Mouse (Mus musculus) c-Kit-positive CD71-positive TER-119-negative erythroid progenitor cells, embryonic 14.5 days (primary cell): ENCODE measurements around the gene Arhgap15.

Experiments
- DNase-seq: peaks from one replicate; pipeline ENCODE4 v3.0.0-alpha.2; 2013; ENCODE audit warnings: low read depth

The Arhgap15 gene

DNA sequence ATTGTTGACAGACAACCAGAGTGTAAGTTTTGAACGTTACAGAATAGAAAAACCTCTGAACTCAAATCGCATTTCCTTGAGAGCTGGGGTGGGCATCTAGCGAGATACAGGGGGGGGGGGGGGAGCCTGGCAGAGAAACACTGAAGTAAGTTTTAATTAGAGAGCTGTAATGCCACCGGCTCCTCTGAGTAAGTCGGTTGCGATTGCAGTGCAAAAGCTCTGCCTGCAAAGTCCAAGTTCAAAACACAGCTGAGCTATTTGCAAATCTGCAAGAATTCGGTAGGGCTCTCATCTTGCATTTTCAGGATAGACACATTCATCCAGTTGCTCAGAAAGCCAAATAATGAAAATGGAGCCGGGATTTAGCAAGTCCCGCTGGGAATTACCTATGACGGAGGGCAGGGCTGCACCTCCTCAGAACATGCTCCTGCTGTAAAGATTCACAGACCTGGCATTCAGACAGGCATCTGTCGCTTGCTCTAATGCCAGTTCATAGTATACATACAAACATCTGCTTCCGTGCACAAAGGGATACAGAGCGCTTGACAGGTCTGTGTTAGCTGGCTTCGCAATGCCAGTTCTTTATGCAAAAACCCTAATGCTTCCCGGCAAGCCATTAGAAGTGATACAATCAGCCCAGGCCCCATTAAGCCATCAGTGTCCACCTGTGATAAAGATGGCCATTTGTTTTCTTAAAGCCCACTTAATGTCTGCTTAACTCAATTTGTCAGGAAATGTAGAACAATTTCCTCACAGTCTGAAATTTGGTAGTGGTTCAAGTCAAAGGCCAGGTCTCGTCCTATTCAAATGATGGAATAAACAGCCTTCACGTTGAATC lies 556.6 kb downstream of the Arhgap15 start:
- no peak for DNase-seq

DNA sequence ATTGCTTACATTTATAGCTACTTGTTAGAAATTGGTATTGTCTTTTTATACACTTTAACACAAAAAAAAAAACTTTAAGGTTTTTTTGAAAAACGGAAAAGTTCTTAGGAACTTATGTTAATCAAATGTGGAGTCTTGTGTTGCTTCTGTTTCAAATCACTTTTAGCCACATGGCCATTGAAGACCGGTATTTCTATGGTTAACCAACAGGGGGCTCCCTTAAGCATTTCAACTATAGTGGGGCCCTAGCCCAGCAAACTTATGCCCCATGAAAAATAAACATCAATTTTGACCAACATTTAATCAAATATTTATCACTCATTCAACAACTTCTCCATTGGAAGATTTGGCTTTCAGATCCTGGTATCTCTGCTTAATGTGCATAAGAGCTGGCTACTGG lies 557.5 kb downstream of the Arhgap15 start:
- DNase-seq: no peak

DNA sequence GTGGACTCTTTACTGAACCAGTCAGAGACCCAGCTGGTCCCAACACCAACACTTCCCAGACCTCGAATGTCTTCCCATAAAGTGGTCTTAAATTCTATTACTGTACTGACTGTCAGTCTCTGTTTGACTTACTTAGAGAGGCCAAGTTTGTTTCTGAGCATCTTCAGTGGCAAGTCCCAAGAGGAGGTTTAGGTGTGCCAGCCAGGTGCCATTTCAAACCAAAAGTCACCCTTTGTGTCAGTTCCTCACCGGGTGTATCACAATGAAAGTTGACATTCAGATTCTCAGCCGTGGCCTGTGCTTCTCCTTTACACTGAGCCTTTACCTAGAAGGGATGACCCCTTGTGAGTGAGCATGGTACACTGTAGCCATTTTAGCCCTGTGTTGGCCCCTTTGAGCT lies 560.5 kb downstream of the Arhgap15 start:
- no peak for DNase-seq

DNA sequence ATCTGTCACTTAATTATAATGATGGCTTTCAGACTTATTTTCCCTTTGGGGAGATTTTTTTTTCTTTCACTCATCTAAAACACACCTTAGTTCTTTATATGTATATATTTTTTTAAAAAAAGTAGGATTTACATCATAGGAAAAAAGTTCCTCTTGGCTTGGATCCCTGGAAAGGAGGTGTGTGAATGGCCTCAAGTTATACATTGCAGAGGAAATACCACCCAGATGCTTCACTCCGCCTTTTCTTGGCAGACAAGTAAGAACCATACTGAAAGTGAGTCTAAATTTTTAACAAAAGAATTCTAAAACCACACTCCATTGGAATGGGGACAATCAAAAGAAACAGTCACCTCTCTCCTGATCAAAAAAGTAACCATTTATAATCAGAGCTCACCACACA lies 560.9 kb downstream of the Arhgap15 start:
- DNase-seq: no peak

DNA sequence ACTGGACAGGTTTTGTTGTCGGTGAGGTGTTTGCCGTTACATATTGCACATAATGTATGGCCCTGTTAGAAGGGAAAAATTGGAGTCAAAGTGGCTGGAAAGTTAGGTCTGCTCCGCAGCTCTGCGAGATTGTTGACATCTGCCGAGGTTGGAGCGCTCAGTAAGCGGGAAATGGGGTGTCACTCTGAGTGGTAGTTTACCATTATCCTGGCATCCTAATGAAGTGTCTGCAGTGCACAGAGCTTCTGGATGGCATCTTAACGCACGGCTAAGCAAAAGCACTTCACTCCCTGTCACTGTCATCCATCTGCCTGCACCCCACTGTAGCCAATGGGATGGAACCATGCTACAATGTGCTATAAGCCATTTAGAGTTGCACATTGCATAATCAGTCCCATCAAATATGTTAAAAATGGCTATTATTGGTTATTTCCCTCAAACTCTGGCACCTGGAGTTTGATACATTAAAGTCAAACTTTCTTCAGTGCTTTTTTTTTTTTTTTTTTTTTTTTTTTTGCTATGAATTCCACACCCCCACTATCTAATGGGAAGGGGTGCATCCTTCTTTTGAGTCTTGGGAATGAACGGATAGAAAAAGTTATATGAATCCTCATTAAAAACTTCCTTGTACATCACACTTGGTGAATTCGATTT lies 561.6 kb downstream of the Arhgap15 start:
- no peak for DNase-seq

DNA sequence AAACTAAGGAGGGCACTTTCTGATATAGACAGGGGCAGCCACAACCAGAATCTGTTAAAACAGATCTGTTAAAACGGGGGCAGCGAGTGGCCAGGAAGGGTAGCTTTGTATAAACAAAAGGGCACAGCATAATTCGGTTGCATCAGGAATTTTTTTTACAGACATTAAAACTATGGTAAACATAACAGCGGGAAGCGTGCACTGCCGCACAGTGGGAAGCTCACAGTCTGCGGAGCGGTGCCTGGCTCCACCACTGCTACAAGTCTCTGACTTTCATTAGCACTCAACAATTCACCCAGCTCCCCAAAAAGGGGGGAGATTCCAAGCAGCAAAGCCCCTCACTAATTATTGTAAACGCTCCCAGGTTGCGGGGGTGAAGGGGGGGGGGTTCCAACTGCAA lies 562.6 kb downstream of the Arhgap15 start:
- DNase-seq: no peak

DNA sequence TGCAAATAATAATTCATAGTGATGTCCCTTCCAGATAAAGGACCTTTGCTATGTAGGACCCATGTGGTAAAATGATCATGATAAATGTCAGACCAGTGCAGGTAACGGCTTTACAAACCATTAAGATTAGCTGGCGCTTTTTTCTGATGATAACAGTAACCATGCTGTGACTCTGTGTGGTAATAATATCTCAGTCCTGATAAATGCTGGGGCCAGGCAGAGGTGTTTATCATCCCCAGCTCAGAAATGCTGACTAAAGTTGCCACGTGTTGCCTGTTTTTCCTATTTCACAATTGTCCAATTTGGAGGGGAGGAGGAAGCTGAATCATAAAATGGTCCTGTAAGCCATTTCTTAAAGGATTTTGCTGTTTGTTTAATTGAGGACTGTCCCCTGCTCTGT lies 564.9 kb downstream of the Arhgap15 start:
- DNase-seq: peak; percentile 34

DNA sequence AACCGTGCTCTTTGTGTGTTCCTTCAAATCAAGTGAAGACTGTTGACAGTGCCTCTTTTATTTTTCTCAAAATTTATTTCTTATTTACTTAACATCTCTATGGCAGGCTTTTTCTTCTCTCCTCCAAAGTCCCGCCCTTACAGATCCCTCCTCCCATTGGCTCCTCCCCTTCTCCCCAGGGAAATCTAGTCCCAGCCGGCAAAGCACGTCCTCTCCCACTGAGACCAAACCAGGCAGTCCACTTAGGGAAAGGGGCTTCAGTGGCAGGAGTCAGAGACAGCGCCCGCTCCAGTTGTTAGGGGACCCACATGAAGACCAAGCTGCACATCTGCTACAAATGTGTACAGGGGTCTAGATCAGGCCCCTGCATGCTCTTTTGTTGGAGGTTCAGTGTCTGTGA lies 569.8 kb downstream of the Arhgap15 start:
- no peak for DNase-seq

DNA sequence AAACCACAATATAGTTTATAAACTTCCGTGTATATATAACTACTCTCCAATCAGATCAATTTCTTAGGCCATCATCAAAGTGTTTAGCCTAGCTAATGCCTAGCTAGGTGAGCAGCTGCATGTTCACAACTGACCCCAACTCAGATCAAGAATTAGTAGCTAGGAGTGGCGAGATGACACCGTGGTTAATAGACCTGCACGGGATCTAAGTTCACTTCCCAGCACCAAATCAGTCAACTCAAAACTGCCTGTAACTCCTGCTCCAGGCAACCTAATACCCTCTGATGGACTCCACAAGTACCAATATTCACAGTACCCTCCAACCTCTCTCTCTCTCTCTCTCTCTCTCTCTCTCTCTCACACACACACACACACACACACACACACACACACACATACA lies 570.9 kb downstream of the Arhgap15 start:
- DNase-seq: no peak

DNA sequence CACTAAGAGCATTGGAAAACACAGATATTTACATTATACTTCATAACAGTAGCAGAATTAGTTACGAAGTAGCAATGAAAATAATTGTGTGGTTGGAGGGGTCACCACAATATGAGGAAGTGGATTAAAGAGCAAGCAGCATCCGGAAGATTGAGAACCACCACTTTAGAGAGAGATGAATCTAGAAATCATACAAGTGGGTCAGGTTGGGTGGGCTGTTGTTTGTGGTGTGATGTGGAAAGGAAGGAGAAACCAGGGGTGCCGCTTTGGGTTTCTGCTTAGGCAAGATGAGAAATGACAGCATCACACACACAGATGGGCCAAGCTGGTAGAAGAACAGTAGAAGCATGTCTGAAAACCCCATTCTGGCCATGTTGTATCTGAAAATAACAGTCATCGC lies 575.2 kb downstream of the Arhgap15 start:
- no peak for DNase-seq

DNA sequence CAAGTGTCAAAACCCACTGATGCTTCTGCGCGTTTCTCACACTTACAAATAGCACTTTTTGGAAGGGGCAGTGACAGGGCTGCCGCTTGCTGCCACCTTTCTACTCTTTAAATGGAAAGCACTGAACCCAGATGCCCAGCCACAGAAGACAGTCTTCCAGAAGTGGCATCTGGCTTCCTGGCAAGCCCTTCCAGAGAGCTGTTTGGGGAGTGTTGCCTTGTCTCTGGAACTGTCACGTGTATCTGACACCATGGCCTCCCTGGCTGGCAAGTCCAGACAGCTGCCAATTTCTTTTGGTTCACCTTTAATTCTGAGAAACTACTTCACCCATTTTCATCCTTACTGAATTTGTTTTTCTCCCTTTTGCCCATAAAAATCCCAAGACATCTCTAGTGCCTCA lies 584.7 kb downstream of the Arhgap15 start:
- no peak for DNase-seq

DNA sequence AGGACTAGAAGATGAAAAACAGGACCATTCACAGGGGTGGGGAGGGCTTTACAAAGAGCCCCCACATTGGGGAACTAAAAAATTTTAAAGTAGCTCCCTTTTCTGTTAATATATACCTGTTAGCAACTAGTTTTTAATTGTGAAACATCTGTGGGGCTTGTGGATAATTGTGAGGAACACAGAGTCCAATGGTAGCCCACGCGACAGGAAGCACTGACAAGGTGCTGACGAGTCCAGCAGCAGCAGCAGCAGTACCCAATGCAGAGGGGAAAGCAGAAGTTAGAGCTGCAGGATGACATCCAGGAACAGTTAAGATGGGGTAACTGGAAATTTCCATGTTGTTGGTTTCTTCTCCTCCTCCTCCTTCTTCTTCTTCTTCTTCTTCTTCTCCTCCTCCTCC lies 585.4 kb downstream of the Arhgap15 start:
- DNase-seq: no peak

DNA sequence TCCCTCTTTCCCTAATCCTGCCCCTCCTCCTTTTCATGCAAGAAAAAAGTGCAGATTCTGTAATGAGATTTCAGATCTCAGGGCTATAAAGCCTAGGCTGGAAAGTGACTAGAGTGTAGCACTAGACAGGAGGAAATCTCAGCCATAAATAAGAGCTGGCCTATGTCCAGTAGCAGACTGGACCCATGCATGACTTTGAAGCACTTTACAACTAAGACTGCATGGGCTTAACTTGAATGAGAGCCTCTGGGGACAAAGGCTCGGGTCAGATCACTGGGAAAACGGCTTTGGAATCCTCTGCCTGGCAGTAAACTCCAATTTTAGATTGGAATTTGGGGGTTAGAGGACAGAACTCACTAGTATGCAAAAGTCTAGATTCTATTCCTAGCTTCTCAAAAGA lies 585.9 kb downstream of the Arhgap15 start:
- DNase-seq: no peak

DNA sequence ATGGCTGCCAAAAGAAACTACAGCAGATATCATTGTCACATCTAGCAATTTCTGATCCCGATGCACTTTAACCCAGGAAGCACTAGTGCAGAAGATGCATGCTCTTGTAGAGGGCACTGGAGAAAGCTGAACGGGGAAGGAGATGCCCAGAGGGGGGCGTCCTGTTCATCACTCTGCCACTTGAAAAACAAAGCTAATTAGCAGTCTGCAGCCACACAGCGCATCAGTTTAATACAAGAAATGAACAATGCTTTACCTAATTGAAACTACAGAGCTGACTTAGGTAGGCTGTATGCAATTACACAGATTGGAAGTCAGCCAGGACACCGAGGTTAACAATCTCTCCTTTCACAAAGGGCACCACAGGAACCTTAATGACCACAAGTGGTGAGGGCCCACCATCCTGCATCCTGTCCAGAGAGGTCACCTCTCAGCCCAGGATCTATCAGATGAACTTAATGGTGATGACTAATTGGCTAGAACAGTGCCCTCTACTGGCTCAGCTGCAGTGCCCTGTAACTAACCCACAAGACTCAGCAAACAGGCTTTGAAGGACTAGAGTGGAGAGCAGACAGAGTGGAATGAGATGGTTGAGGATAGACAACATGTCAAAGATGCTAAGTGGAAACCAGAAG lies 588.2 kb downstream of the Arhgap15 start:
- no peak for DNase-seq

DNA sequence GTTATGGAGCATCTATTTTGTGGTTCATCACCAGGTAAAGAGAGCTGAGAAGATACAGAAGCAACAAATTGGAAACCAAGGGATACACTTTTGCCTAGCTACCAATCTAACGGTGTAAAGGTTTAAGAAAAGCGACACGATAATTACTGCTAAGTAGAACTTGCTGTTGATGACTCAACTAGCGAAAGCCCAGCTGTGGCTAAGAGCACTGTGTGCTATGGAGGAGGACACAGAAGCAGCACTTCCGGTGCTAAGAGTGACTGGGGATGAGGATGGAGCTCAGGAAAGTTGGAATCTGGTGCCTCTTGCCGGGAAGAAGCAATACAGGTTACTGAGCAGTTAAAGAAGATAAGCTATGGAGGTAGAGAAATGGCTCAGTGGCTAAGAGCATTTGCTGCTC lies 589.8 kb downstream of the Arhgap15 start:
- no peak for DNase-seq

DNA sequence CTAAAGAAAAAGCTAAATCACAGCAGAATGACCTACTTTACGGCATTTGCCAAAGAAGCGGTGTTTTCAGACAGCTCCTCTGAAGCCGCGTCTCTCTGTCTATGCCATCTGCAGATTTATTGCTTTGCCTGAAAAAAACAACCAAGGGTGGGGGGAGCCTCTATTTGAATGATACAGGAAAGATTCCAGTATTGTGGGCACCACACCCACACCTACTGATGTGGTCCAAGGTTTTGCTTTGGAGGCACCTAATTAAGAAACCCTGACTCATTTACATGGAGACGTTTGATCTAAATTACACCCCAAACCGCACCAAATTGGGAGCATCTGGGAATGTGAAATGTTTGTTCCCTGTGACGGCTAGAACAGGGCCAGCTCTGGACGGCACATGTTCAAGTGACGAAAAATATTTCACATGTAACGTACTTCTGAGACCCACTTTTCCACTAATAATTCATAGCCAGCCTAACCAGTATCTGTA lies 592.5 kb downstream of the Arhgap15 start:
- no peak for DNase-seq

DNA sequence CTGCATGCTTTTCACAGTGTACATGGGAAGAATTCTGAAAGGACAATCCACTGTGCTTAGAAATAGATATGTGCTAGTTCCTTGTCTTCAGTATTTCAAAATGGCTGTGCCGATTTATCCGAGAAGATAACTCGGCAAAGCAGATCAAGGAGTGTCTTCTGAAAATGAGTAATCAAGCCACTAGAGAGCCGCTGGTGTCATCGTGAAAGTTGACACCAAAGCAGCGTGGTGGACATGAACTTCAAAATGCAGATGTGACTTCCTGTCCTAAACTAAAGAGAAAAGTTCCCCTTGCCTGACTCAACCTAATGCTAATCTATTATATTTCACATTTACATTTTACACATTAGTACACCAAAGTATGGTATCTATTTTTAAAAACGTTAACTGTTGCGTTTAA lies 596.2 kb downstream of the Arhgap15 start:
- DNase-seq: no peak

DNA sequence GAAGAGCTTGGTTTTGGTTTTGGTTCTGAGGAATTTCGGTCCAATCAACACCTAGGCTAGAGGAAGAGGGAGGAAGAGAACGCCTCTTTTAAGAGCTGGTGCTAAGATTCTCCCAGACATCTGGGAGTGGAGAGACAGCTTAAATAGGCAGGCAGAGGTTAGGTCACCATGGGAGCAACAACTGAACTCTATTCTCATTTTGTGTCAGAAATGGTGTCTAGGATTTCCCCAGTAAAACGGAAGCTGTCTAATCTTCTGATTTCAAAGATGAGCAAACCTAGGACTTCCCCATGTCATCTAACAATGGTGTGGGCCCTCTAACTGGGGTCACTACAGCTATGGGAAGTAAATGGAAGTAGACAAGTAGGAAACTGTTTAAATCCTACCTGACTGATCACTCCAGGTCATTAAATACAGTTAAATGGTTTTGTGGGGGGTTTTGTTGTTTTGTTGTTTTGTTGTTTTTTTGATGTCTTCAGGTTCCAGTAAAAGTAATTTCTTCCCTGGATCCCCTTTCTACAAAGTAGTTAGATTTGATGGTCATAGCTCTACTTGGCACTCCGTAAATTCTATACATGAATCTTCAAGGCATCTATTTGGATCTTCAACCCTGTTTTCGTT lies 596.8 kb downstream of the Arhgap15 start:
- DNase-seq: no peak

DNA sequence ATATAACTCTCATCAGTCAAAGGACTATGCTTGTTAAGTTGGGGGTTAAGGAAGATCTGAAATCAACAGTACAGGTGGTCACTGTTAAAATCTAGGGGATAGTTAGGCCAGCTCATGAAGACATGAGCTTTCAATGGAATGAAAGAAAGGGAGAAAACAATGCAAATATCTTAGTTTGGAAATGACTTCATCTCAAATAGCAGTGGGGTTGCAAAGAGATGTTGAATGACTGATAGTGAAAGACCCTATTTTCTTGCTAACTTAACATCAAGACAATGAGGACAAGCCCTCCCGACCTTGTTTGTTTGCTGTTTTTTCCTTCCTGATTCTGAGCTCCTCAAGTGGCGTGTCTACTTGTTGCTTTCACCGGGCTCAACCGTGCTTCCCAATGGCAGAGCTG lies 597.6 kb downstream of the Arhgap15 start:
- no peak for DNase-seq

DNA sequence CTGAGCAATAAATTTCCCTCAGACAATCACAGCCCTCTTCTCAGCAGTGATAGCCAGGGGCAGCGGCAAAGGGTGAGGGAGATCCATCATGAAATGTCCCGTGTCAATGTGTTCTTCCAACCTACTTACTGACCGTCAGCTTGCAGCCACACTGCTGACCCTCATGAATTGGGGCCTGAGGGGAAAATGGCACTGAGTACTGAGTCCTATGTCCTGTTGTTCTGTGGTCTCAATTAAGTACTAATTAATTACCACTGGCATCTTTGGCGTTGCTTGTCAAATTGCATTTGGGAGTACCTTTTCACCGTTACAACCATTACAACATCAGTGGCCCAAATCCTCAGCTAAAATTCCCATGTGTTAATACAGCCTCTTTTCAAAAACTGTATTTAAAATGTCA lies 599.2 kb downstream of the Arhgap15 start:
- no peak for DNase-seq

DNA sequence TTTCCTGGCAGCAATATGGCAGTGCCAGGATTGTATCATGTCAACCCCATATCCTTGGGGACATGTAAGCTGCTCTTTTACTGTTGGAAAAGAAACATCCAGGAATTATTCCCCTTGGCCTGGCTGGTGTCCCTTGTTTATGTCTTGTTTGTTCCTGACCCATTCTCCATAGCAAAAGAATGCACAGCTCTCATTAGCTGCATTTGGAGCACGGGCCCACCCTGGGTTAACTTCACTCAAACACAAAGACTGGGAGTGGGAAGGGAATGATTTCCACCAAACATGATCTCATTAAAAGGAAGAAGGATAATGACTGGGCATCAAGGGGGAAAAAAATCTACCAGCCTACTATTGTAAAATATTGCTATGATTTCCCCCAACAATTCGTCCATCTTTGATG lies 600.5 kb downstream of the Arhgap15 start:
- DNase-seq: no peak

DNA sequence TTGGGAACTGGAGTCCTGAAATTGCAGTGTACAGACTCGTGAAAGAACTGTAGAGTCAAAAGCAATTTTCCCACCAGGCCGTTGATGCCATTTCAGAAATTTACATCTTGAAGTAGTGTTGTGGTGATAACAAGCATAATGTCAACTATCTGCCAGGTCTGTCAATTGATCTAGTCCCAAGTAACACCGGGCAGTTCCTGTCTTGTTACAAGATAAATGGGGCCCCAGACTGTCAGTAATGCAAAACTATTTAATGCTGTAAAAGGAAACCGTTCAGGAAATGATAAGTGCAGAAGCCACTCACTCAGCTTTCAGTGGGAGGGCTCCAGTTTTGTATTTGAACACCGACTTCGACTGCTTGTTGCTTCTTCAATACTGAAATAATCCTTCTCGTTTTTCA lies 604.3 kb downstream of the Arhgap15 start:
- peak; percentile 16 for DNase-seq

DNA sequence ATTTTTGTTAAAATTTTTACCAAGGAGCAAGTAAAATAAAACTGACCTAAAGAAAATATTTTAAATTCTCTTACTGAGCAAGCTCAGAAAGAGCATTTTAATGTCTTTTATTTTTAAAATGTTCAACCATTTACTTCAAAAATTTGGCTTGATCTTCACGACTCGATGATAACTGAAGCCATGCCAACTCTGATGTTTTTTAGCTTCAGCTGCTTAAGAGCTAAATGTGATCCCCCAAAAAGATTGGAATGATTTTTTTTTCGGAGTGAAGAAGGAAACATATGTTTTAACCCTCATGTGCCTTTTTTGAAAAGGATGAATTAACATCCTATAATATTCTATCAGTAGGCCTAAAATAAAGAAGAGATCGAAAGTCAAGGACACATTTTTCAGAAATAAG lies 605.0 kb downstream of the Arhgap15 start:
- DNase-seq: no peak
